Mouse (Mus musculus): ENCODE data around the gene Siah3. TPM values are rescaled to one million over a fixed set of nuclear protein-coding genes. Genes with fewer than 3 reads are reported as not detected.

Gene Siah3
- polyA plus RNA-seq, 1 experiment: not detected

DNA sequence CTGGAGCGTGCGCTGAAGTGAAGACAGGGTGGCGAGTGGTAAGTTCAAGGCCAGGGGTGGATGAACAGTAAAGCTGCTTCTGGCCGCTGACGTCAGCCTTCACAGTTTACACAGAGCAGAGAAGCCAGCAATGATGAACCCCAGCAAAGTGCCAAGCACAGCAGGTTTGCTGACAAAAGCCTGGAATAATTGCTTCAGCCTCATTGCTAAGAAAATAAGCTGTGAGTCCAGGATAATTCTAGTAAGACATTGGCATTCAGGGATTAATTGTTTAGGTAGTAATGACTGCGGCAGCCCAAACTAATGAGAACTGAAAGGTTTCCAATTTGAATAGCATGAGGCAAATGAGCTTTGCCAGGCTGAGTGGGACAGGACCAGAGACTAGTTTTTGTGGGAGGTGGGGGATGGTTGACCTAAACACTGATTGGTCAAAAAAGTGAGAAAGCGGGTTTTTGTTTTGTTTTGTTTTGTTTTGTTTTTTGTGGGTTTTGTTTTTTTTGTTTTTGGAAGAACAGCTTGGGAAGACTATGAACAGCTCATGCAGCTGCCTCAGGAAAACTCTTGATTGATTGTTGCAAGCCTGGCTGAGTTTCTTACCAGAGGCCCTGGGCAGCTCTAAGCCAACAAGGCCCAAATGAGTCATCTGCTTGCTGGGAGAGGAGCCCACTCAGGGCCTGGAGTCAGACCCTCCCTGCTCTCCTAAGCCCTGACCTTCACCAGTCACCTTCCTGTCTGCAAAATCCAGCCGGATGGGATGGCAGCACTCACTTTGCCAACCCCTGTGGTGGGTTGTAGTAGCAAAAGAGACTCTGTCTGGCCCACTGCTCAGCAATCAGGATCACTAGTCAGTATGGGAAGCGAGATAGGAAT lies 17.5 kb downstream of the Siah3 start:
- Histone ChIP-seq H3K4me1 (ENCODE audit: control insufficient read depth, insufficient read depth, low read length) (no peaks in the 10 kb centered on the region), H3K4me3 (replicated peaks; ENCODE audit: control insufficient read depth, low read depth, low read length) (no peak overlapping the region), H3K27ac (ENCODE audit: control insufficient read depth, insufficient read depth, low read depth, low read length, poor library complexity) (no peak overlapping the region)
- WGBS: 85% methylated on average over 9 of the region's 9 CpGs
- no peak for TF ChIP-seq CTCF (IDR thresholded peaks at IDR 0.05; ENCODE audit: control insufficient read depth, insufficient read depth, low read length)
- TF ChIP-seq POLR2A (IDR thresholded peaks at IDR 0.05; ENCODE audit: borderline replicate concordance, control insufficient read depth, low read depth, low read length): no peak

- Histone ChIP-seq H3K4me1 (ENCODE audit: control insufficient read depth, insufficient read depth, low read length) (no peaks in the 10 kb centered on the region), H3K4me3 (replicated peaks; ENCODE audit: control insufficient read depth, low read depth, low read length) (no peak overlapping the region), H3K27ac (ENCODE audit: control insufficient read depth, insufficient read depth, low read depth, low read length, poor library complexity) (no peak overlapping the region)
- WGBS: 92% methylated on average over 2 of the region's 2 CpGs
- no peak for TF ChIP-seq POLR2A (IDR thresholded peaks at IDR 0.05; ENCODE audit: borderline replicate concordance, control insufficient read depth, low read depth, low read length)
- TF ChIP-seq CTCF (IDR thresholded peaks at IDR 0.05; ENCODE audit: control insufficient read depth, insufficient read depth, low read length): no peak
Observed at GRCm38 (mm10) chr14:75475887-75476286, 20.1 kb downstream of the Siah3 start.

- no peak overlapping the region for H3K27ac ChIP-seq (ENCODE audit: control insufficient read depth, insufficient read depth, low read depth, low read length, poor library complexity)
- WGBS: 71% methylated on average over 15 of the region's 15 CpGs
- no peak overlapping the region for H3K4me3 ChIP-seq (replicated peaks; ENCODE audit: control insufficient read depth, low read depth, low read length)
- no peaks in the 10 kb centered on the region for H3K4me1 ChIP-seq (ENCODE audit: control insufficient read depth, insufficient read depth, low read length)
- TF ChIP-seq POLR2A (IDR thresholded peaks at IDR 0.05; ENCODE audit: borderline replicate concordance, control insufficient read depth, low read depth, low read length) (no peak), CTCF (IDR thresholded peaks at IDR 0.05; ENCODE audit: control insufficient read depth, insufficient read depth, low read length) (no peak)
Observed at GRCm38 (mm10) chr14:75482231-75483175, 26.7 kb downstream of the Siah3 start.

GRCm38 (mm10) chr14:75483176-75483546 lies 27.4 kb downstream of the Siah3 start:
- no peaks in the 10 kb centered on the region for H3K4me1 ChIP-seq (ENCODE audit: control insufficient read depth, insufficient read depth, low read length)
- H3K27ac ChIP-seq (ENCODE audit: control insufficient read depth, insufficient read depth, low read depth, low read length, poor library complexity): no peak overlapping the region
- WGBS: 84% methylated on average over 6 of the region's 6 CpGs
- no peak overlapping the region for H3K4me3 ChIP-seq (replicated peaks; ENCODE audit: control insufficient read depth, low read depth, low read length)
- TF ChIP-seq POLR2A (IDR thresholded peaks at IDR 0.05; ENCODE audit: borderline replicate concordance, control insufficient read depth, low read depth, low read length) (no peak), CTCF (IDR thresholded peaks at IDR 0.05; ENCODE audit: control insufficient read depth, insufficient read depth, low read length) (no peak)

DNA sequence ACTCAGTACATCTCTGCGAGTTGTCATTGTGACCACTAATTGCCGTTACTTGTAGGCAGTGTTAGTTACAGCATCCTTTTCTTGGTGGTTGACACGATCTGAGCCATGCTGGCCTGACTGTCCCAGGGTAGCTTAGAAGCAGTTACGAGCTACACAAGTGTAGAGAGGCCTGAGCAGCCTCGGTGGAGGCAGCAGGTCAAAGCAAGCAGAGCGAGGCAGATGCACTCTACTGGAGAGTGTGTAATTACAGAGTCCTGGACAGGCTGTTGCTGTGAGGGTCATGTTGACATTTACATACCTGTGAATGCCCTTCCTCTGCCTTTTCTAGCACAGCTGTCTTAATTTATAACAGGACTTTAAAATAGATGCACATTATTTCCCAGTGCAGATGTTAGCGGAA lies 32.1 kb downstream of the Siah3 start:
- H3K27ac ChIP-seq (ENCODE audit: control insufficient read depth, insufficient read depth, low read depth, low read length, poor library complexity): no peak overlapping the region
- WGBS: 80% methylated on average over 7 of the region's 7 CpGs
- no peak overlapping the region for H3K4me3 ChIP-seq (replicated peaks; ENCODE audit: control insufficient read depth, low read depth, low read length)
- TF ChIP-seq CTCF (IDR thresholded peaks at IDR 0.05; ENCODE audit: control insufficient read depth, insufficient read depth, low read length) (no peak), POLR2A (IDR thresholded peaks at IDR 0.05; ENCODE audit: borderline replicate concordance, control insufficient read depth, low read depth, low read length) (no peak)
- H3K4me1 ChIP-seq (ENCODE audit: control insufficient read depth, insufficient read depth, low read length): no peaks in the 10 kb centered on the region

DNA sequence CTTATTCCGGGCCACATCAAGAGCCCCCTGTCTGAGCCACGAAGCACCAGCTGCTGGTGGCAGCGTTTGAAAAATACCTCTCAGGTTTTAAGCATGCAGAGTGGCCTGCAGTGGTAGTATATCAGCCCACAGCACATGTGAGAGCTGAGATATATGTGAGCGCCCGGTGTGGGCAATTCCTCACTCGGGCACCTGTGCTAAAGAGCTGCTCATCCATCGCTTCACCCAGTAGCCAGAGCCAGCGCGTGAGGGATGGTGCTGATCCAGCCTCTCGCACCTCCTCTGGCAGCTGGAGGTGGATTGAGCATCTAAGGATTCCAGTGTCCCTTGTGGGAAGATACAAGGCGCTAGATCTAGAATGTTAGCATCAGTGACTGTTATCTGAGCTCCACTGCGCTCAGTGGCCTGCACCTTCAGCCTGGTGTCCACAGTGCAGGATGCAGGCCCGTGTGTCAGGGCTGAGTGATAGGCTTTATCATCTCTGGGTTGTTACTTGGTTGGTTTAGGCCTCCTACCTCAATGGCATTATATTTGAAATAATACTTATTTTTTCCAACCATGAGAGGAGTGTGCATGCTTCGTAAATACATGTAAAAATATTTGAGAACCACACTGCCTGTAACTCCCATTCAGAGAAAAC lies 37.9 kb downstream of the Siah3 start:
- Histone ChIP-seq H3K4me3 (replicated peaks; ENCODE audit: control insufficient read depth, low read depth, low read length) (no peak overlapping the region), H3K27ac (ENCODE audit: control insufficient read depth, insufficient read depth, low read depth, low read length, poor library complexity) (no peak overlapping the region), H3K4me1 (ENCODE audit: control insufficient read depth, insufficient read depth, low read length) (no peaks in the 10 kb centered on the region)
- TF ChIP-seq POLR2A (IDR thresholded peaks at IDR 0.05; ENCODE audit: borderline replicate concordance, control insufficient read depth, low read depth, low read length) (no peak), CTCF (IDR thresholded peaks at IDR 0.05; ENCODE audit: control insufficient read depth, insufficient read depth, low read length) (no peak)
- 78% methylated on average over 14 of the region's 14 CpGs for WGBS

DNA sequence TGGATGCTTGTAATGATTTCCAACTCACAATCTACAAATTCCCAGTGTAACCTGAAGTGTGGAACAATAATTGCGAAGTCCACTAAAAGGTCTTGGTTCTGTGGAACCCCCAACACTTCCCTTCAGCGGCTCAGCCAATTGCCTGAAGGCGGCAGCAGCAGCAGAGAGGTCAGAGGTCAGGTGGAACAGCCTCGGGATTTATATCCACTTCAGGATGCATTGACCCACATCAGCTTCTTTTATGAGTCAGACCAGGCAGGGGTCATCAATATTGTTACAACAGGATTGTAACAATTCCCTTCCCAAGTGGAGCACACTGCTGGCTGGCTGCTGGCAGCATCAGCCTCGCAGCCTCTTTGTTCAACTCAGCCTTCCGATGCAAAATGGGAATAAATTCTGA lies 39.1 kb downstream of the Siah3 start:
- Histone ChIP-seq H3K27ac (ENCODE audit: control insufficient read depth, insufficient read depth, low read depth, low read length, poor library complexity) (no peak overlapping the region), H3K4me1 (ENCODE audit: control insufficient read depth, insufficient read depth, low read length) (no peaks in the 10 kb centered on the region), H3K4me3 (replicated peaks; ENCODE audit: control insufficient read depth, low read depth, low read length) (no peak overlapping the region)
- WGBS: 76% methylated on average over 6 of the region's 6 CpGs
- TF ChIP-seq CTCF (IDR thresholded peaks at IDR 0.05; ENCODE audit: control insufficient read depth, insufficient read depth, low read length) (no peak), POLR2A (IDR thresholded peaks at IDR 0.05; ENCODE audit: borderline replicate concordance, control insufficient read depth, low read depth, low read length) (no peak)
